Mouse (Mus musculus): ENCODE results near the gene Olfr846.

GRCm38 (mm10) chr9:19336157-19336556 is 27.6 kb downstream of the Olfr846 start, which contains the start of gene Olfr845:
- no peak for TF ChIP-seq POLR2A (IDR thresholded peaks at IDR 0.05; ENCODE audit: extremely low read depth, insufficient read depth, low read length)
- TF ChIP-seq CTCF (IDR thresholded peaks at IDR 0.05; ENCODE audit: low read depth, low read length): no peak
